Mouse (Mus musculus): ENCODE results near the gene Rnf113a1. TPM values are rescaled to one million over a fixed set of nuclear protein-coding genes. Genes with fewer than 3 reads are reported as not detected.
A peak's percentile ranks its signal among the peaks of the same experiment; 100 is the strongest.
"Not testable (repeated sequence)": the region's sequence is repeated elsewhere in the genome, so short reads cannot be mapped to it uniquely, and the experiment has no call there.

Rnf113a1 gene
- total RNA-seq (2022): 1 to 10 TPM; 1.4 to 2.1 (median 1.8) TPM

DNA sequence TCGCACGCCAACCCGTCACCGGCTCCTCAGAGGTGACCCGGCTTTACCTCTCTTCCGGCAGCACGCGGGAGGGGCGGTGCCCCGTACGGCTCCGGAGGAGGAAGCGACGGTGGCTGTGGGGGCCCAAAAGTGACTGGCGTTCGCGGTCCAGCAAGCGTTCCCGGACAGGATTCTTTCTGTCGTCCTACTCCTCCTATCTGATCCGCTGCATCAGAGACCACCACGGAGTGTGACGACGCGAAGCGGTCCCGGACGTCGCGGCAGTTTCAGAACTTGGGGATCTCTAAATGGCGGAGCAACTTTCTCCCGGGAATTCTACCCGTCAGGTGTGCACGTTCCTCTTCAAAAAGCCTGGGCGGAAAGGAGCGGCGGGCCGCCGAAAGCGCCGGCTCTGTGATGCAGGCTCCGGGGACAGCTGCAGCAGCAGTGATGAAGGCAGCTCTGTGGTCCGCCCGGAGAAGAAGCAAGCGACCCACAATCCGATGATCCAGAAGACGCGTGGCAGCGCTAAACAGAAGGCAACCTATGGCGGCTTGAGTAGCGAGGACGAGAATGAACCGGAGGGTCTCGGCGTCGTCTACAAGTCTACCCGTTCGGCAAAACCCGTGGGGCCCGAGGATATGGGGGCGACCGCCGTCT, at the start of gene Rnf113a1, which contains the start of gene Ndufa1:
Gene Rnf113a1, plus strand, starts transcription at position 141 of the 639 bp plus-strand sequence.
Gene Ndufa1, minus strand, starts transcription at position 59 of the 639 bp plus-strand sequence.
- peak; percentile 78 for DNase-seq (ENCODE audit: low spot score)

DNA sequence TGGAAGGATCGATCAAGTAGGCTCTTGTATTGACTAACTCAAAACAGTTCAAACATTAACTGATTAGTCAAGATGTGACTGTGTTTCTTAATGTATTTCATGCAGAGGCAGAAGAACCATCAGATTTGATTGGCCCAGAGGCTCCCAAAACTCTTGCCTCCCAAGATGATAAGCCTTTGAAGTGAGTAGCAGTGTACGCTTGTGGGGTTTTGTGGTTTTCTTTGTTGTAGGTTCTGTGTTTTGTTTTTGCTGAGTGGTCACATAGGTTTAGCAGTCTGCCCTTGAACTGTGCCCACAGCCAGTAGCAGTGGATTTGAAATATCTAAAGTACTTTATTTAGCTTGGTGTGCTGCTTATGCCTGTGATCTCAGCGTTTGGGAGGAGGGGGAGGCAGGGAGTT, 49.3 kb upstream of the Rnf113a1 start:
- no peak for DNase-seq (ENCODE audit: low spot score)

DNA sequence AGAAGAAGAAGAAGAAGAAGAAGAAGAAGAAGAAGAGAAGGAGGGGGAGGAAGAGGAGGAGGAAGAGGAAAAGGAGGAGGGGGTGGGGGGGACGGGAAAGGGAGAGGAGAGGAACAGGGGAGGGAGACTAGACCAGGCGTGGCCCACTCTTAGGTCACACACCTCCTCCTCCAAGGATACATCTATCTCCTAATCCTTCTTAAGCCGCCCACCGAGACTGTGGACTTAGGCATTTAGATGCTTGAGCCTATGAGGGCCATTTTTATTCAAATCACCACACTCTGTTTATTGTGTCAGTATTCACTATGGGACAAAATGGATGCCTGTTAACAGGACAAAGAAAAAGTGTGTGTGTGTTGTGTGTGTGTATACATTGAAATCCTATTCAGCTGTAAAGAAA, 46.5 kb upstream of the Rnf113a1 start:
- DNase-seq (ENCODE audit: low spot score): not testable (repeated sequence)

DNA sequence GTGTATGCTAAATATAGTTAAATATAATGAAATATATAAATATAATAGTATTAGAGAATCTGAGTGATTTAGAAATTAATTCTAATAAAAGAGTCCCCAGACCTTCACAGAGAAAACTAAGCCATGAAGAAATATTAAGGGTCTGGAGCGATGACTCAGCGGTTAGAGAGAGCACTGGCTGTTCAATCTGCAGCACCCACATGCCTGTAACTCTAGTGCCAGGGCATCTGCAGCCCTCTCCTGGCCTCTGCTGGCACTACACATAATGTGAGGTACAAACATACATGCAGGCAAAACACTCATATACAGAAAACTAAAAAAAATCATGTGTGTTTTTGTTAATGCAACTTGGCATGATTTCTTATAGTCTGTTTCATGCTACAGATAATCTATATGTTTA, 46.1 kb upstream of the Rnf113a1 start:
- no peak for DNase-seq (ENCODE audit: low spot score)

DNA sequence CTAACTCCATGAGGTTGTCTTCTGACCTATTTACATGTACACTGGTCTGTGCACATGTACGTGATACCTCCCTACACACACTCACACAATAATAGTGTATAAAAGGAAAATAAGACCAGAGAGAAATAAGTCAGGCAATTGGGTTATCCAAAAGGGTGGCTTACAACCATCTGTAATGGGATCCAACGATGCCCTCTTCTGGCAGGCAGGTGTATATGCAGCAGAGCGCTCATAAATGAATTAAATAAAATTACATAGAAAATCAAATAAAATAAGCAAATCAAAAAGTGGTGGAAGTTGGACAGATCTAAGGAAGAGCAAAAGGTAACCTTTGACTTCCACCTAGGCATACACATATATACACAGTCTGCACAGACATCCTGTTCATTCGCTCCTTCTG, 33.2 kb upstream of the Rnf113a1 start:
- DNase-seq (ENCODE audit: low spot score): no peak

DNA sequence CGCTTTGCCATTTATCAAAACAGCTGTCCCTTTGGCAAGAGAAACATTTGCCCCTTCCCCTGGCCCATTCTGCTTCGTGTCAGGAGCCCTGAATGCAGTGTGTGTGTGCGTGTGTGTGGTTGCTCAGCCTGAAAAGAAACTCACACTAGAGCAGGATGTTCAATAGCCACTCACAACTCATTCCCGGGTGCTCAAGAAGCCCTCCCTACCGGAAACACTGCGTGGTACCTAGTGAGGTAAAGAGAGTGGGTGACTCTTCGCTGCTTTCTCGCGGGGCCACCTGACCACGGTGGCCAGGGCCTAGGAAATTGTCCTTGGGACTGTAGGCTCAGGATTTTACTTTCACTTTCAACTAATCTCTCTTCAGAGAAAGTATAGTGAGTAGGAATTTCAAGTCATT, 29.9 kb upstream of the Rnf113a1 start:
- no peak for DNase-seq (ENCODE audit: low spot score)

DNA sequence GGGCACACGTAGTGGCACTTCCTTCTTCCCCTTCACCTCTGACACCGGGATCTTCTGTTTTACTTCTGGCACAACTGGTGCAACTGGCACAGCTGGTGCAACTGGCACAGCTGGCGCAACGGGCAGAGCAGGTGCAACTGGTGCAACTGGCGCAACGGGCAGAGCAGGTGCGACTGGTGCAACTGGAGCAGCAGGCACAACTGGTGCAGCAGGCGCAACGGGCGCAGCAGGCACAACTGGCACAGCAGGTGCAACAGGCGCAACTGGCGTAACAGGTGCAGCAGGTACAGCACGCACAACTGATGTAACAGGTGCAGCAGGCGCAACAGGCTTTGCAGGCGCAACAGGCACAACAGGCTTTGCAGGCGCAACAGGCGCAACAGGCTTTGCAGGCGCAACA, 27.9 kb upstream of the Rnf113a1 start:
- no peak for DNase-seq (ENCODE audit: low spot score)

DNA sequence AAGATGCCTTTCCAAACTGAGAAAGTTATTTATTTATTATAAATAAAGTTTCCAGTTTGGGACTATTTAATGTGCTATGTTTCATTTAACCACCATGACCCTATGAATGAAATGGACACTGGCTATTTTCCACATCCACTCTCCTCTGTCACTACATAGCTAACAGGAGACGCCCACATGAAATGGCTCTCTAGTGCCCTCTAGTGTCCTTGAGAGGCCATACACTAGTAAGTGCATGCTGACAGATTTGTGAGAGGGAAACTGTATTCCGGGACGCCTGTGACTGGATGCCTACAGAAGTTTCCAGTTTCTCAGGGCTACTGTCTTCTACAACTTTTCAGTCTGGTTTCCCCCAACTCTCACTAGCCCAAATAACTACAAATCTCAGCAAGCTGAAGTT, 24.0 kb upstream of the Rnf113a1 start:
- DNase-seq (ENCODE audit: low spot score): peak; percentile 26

DNA sequence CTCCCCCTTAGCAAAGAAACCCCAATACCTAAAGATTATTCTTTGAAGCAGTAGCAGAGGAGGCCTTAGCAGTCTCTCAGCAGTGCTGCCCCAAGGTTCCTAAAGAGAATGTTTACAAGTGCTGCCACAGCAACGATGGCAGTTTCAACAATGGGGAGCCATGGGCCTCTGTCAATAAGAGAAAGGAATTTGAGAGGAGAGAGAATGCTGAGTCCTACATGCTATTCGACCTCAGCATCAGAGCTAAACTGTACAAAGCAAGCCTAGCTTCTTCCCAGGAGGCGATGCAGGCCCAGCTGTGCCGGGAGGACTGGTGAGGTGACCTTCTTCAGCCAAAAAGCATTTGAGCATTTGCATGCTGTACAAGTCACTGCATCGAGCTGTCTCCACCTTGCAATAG, 22.3 kb upstream of the Rnf113a1 start, which contains the start of gene Akap14:
Gene Akap14, minus strand, starts transcription at position 101 of the 400 bp plus-strand sequence.
- DNase-seq (ENCODE audit: low spot score): no peak

DNA sequence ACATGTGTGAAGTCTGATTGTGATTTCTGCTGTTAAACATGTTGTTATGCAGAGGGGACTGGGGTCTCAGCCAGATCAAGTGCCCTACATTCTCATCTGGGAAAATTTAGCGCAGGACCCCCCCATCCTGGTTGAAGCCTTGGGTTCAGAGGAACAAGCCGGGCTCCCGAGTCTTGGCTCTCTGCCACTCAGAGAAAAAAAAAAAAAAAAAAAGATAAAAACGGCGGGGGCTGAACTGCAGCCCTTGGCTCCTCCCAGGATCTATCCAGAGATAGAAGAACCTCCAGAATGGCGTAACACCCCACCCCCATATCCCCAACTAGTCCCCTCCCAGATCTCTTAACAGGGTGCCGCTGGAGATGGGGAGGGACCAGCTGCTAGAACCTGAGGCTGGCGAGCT, 6.6 kb upstream of the Rnf113a1 start:
- DNase-seq (ENCODE audit: low spot score): not testable (repeated sequence)

DNA sequence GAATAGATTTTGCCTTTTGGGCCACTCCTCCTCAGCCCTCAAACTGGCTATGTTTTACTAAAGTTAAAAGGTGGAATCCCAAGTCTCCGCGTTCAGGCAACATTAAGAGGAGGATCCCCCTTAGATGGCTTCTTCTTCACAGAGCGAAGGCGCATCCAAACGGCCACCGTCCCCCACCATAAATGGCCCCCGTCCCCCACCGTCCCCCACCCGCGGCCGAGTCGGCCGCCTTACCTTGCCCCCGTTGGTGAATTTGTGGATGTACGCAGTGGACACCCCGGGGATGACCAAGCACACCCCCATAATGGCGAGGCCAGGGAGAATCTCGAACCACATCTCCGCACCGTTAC, 315 bp upstream of the Rnf113a1 start:
- DNase-seq (ENCODE audit: low spot score): no peak

DNA sequence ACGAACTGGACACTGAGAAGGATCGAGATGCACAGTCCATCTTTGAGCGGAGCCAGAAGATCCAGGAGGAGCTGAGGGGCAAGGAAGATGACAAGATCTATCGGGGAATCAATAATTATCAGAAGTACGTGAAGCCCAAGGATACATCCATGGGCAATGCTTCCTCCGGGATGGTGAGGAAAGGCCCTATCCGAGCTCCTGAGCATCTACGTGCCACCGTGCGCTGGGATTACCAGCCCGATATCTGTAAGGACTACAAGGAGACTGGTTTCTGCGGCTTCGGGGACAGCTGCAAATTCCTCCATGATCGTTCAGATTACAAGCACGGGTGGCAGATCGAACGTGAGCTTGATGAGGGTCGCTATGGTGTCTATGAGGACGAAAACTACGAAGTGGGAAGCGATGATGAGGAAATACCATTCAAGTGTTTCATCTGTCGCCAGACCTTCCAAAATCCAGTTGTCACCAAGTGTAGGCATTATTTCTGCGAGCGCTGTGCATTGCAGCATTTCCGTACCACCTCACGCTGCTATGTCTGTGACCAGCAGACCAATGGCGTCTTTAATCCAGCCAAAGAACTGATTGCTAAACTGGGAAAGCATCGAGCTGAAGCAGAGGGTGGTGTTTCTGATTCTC, 817 bp downstream of the Rnf113a1 start:
- no peak for DNase-seq (ENCODE audit: low spot score)

DNA sequence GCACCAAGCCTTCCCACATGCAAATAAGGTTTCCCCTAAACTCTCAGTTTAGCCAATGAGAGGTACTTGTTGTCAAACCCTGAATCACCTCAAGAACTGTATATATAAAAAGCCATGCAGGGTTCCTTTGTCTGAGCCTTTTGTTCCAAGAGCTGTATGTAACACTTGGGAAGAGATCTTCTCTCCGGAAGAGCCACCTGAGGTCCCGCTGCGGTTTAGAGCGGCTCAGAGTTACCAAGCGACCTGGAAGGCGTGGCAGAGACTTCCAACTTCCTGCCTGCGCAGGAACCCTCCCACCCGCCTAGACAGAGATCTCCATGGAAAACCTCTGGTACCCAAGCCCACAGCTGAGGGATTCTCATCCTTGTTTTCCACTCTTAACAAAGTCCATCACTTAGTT, 7.6 kb downstream of the Rnf113a1 start:
- no peak for DNase-seq (ENCODE audit: low spot score)

DNA sequence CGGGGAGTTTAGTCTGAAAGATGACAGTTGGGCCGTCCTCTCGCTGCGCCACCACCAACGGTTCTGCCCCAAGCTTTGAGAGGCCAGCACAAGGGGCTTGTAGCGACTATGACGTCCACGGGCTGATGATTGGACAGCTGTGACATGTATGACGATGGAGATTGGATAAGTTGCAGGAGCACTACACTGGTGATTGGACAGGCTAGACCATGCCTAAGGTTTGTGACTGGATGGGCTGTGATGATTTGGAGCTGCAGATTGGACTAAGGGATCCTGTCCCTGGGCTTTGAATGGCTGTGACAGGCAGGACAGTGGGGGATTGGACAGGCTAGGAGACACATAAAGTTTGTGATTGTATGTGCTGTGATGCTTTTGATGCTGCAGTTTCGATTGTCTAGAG, 19.9 kb downstream of the Rnf113a1 start, which contains the start of gene Gm9:
Gene Gm9, minus strand, starts transcription at position 101 of the 400 bp plus-strand sequence.
- DNase-seq (ENCODE audit: low spot score): no peak

DNA sequence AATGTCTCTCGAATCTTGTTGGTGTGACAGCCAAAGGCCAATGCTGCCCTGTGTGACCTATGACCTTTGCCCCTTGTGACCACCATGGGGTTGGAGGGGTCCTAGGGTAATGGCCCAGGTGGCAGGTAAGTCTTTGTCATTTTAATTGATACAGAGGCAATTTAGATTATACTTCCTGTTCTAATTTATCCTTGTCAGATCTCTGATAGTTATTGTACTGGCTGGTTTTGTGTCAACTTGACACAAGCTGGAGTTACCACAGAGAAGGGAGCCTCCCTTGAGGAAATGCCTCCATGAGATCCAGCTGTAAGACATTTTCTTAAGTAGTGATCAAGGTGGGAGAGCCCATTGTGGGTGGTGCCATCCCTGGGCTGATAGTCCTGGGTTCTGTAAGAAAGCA, 31.1 kb downstream of the Rnf113a1 start, which contains the start of gene Rhox1:
Gene Rhox1, minus strand, starts transcription at position 101 of the 400 bp plus-strand sequence.
- not testable (repeated sequence) for DNase-seq (ENCODE audit: low spot score)

Other genes with a start within 250 kb of the Rnf113a1 start
- gene Sept6, start 199.5 kb upstream of the Rnf113a1 start, total RNA-seq (2022): 1 to 10 TPM; 2.4 to 6.1 (median 3.7) TPM
- gene Sowahd, start 142.4 kb upstream of the Rnf113a1 start, total RNA-seq (2022): not detected
- gene Rpl39, start 105.8 kb upstream of the Rnf113a1 start, total RNA-seq (2022): 100 to 1,000 TPM; 254 to 346 (median 312) TPM
- 10 to 100 TPM in 1 of 4 experiments, 1 to 10 TPM in 3; 6.6 to 10.5 (median 7.5) TPM for gene Upf3b, start 80.9 kb upstream of the Rnf113a1 start, total RNA-seq (2022)
- 10 to 100 TPM; 10.2 to 11.2 (median 10.6) TPM for gene Nkap, start 64.5 kb upstream of the Rnf113a1 start, total RNA-seq (2022)
- gene Akap14, start 22.4 kb upstream of the Rnf113a1 start, total RNA-seq (2022): not detected
- 1,000 to 10,000 TPM in 1 of 4 experiments, 100 to 1,000 TPM in 3; 768 to 1,020 (median 863) TPM for gene Ndufa1, start 82 bp upstream of the Rnf113a1 start, total RNA-seq (2022)
- not detected for gene Gm9, start 19.8 kb downstream of the Rnf113a1 start, total RNA-seq (2022)
- gene Rhox1, start 31.0 kb downstream of the Rnf113a1 start, total RNA-seq (2022): not detected
- not detected for gene Rhox2a, start 53.7 kb downstream of the Rnf113a1 start, total RNA-seq (2022)
- not detected for gene Rhox3a, start 58.7 kb downstream of the Rnf113a1 start, total RNA-seq (2022)
- gene Rhox4a, start 74.1 kb downstream of the Rnf113a1 start, total RNA-seq (2022): not detected
- not detected for gene Rhox3a2, start 188.8 kb downstream of the Rnf113a1 start, total RNA-seq (2022)
- gene Rhox4a2, start 199.6 kb downstream of the Rnf113a1 start, total RNA-seq (2022): not detected
- not detected for gene Rhox2b, start 220.8 kb downstream of the Rnf113a1 start, total RNA-seq (2022)
- not detected for gene Rhox4b, start 241.2 kb downstream of the Rnf113a1 start, total RNA-seq (2022)